Mouse (Mus musculus) WW6 (cell line): ENCODE measurements around the gene Cox6a2.

ENCODE experiments used
- DNase-seq: peaks from one replicate; pipeline ENCODE4 v3.0.0-alpha.2; 2013; ENCODE audit warnings: low read depth, low spot score

Cox6a2 gene

GRCm38 (mm10) chr7:128206152-128206551 lies at the start of gene Cox6a2:
Gene Cox6a2 (minus strand): TSS chr7:128206387.
- DNase-seq, result no peak

GRCm38 (mm10) chr7:128255757-128256156 lies 49.6 kb upstream of the Cox6a2 start:
- DNase-seq, result no peak

DNA sequence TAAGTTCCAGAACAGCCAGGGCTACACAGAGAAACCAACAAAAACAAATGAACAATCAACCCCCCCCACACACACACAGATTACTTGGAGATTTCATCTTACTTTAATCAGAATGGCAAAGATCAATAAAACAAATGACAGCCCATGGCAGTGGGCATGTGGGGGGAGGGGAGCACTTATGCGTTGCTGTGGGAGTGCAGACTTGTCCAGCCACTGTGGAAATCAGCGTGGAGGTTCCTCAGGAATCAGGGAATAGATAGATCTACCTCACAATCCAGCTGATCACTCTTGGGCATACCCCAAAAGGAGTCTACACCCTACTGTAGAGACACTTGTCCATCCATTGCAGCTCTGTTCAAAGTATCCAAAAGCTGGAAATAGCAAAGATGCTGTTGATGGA lies 48.8 kb upstream of the Cox6a2 start:
- no peak for DNase-seq

DNA sequence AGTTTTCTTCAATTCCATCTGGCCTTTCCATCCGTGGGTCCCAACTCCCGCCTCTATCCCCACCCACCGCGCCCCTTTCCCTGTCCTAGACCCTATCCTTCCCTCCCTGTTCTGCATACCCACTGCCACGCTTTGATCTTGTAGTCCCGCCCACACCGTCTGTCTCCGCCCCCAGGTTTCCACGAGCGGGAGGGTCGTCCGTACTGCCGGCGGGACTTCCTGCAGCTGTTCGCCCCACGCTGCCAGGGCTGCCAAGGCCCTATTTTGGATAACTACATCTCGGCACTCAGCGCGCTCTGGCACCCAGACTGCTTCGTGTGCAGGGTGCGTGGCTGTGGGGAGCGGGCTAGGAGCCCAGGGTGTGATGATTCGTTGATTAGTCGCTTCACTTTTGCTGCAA lies 46.4 kb upstream of the Cox6a2 start:
- no peak for DNase-seq

DNA sequence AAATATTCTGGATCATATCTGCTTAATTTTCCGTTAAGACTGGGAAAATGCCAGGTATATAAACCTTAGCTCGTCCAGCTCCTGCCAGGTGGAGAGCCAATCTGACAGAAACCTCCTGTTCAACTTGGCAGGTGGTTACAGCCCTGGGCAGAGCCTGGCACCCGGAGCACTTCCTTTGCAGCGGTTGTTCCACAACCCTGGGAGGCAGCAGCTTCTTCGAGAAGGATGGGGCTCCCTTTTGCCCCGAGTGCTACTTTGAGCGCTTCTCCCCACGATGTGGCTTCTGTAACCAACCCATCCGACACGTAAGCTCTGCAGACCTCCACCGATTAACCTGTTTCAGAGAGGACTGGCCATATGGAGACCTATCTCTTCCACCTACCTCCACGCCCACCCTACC lies 45.8 kb upstream of the Cox6a2 start:
- no peak for DNase-seq

- no peak for DNase-seq
Measured at GRCm38 (mm10) chr7:128249998-128250397, 43.8 kb upstream of the Cox6a2 start.

GRCm38 (mm10) chr7:128248081-128249042 lies 42.2 kb upstream of the Cox6a2 start:
- no peak for DNase-seq

- DNase-seq, result no peak
Measured at GRCm38 (mm10) chr7:128247443-128247842, 41.3 kb upstream of the Cox6a2 start.

DNA sequence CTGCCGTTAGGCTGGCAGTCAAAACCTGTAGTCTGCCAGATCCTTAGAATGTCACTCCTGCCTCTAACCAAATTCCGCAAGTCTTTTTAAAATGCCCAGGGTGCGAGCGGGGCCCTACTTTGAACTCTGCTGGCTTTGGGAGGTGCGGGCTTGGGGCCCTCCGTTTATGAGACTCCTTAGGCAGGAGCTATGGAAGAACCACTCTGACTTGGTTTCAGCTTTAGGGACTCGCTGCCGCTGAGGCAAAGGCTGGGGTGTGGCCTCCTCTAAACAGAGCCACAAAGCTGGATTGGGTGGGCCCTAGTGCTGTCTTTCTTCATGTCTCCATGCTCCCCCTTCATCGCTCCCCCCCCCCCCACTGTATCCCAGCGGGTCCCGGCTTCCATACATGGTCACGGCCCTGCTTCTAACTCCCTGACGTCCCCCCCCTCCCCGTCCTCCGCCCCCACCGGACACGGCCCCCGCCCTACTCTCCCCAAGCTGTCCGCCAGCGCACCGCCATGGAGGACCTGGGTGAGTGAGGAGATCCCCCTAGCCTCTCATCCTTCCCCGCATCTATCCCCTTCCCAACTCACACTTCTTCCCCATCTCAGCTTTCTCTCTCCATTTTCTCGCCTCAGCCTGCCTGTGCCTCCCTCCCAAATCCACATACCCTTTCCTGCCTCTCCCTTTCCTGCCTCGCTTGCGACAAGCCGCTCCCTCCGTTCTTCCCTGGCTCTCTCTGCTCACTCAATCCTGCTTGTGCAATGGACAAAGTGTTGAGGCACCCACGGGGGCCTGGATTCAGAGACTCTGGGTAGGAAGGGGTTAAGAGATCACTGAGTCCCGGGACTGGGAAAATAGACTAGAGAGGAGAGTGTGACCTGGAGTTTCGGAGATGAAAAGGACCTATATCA lies 40.6 kb upstream of the Cox6a2 start, which contains the start of gene Tgfb1i1:
Tgfb1i1 (plus strand) TSS at position 317 of the 896 bp plus-strand sequence.
- DNase-seq, result no peak

- DNase-seq, result no peak
Measured at GRCm38 (mm10) chr7:128245547-128245946, 39.4 kb upstream of the Cox6a2 start.

- no peak for DNase-seq
Measured at GRCm38 (mm10) chr7:128244410-128245025, 38.3 kb upstream of the Cox6a2 start.

GRCm38 (mm10) chr7:128243921-128244320 lies 37.7 kb upstream of the Cox6a2 start:
- no peak for DNase-seq

GRCm38 (mm10) chr7:128242331-128242730 lies 36.1 kb upstream of the Cox6a2 start:
- DNase-seq, result no peak

DNA sequence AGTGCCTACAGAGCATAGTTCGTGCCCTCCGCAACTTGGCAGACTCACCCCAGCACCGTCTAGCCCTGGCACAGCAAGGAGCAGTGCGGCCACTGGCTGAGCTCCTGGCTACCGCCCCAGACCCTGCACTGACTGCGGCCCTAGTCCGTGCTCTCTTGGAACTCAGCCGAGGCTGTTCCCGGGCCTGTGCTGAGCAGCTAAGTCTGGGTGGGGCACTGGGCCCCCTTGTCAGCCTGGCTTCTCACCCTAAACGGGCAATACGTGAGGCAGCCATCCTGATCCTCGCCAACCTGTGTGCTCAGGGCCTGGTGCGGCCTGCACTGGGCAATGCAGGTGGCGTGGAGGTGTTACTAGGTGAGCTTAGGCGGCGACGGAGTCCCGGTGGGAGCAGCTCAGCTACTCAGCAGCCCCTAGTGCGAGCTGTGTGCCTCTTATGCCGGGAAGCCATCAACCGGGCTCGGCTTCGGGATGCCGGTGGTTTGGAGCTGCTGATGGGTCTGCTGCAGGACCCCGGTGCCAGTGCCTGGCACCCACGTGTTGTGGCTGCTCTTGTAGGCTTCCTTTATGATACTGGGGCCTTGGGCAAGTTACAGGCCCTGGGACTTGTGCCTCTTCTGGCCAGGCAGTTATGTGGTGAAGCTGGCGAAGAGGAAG lies 34.1 kb upstream of the Cox6a2 start:
- DNase-seq, result no peak

DNA sequence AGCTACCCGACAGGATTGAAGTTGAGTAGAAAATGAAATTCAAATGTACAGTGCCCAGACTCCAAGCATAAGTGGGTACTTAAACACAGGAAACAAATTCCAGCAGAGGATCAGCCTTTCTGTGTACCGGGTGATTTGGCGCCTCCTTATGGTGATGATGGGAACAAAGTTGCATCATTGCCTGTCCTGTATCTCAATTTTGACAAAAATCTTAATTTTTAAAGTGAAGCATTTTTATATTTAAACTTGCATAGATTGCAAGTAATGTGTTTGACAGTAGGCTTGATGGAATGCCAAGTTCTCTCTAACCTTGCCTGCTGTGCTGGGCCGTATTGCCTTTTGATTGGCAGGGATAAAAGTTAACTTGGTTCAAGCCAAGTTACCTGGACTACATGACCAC lies 32.8 kb upstream of the Cox6a2 start:
- no peak for DNase-seq

GRCm38 (mm10) chr7:128237927-128238778 lies 32.0 kb upstream of the Cox6a2 start, which contains the start of gene 9130023H24Rik:
Gene 9130023H24Rik (minus strand): TSS chr7:128238031.
- peak; percentile 97 for DNase-seq

GRCm38 (mm10) chr7:128237593-128237926 lies 31.4 kb upstream of the Cox6a2 start:
- DNase-seq, result no peak

GRCm38 (mm10) chr7:128236856-128237592 lies 30.8 kb upstream of the Cox6a2 start, which contains the start of gene Armc5:
Gene Armc5 (plus strand): TSS chr7:128237342.
- no peak for DNase-seq

DNA sequence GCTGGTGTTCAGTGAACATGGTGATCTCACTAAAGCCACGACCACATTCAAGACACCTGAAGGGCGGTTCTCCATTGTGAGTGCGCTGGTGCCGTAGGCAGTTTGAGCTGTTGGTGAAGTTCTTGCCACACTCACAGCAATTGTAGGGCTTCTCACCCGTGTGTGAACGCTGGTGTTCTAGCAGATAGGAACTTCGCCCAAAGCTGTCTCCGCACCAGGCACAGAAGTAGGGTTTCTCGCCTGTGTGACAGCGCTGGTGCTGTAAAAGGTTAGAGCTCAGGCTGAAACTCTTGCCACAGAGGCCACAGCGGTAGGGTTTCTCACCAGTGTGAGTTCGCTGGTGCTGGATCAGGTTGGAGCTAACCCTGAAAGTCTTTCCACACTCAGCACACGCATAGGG lies 30.2 kb upstream of the Cox6a2 start:
- no peak for DNase-seq

- no peak for DNase-seq
Measured at GRCm38 (mm10) chr7:128235481-128235880, 29.3 kb upstream of the Cox6a2 start.
